Mouse (Mus musculus) ovary, postnatal 10 days (tissue): ENCODE data around the gene Map1b.

ENCODE experiments used
- DNase-seq: peaks from one replicate; pipeline ENCODE4 v3.0.0; 2022; ENCODE audit warnings: low spot score

The Map1b gene

DNA sequence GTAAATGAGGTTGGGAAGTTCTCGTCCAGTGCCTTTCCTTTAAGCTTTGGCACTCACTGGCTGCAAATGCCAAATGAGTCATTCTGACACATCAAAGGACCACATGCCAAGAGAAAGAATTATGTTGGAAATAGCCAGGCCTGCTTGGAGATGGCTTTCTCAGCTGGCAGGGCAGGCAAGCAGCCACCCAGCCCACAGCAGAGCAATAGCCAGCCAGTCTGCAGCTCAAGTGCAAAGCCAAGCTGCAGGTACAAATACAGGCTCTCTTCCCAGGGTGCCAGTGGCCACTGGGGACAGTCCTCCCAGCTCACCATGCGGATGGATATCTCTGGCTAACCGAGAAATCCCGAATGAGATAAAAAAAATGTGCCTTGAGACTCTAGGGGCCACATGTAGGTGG lies 12.1 kb upstream of the Map1b start:
- DNase-seq = no peak

- no peak for DNase-seq
These were observed 11.6 kb upstream of the Map1b start for GRCm38 (mm10) chr13:99527936-99528335.

DNA sequence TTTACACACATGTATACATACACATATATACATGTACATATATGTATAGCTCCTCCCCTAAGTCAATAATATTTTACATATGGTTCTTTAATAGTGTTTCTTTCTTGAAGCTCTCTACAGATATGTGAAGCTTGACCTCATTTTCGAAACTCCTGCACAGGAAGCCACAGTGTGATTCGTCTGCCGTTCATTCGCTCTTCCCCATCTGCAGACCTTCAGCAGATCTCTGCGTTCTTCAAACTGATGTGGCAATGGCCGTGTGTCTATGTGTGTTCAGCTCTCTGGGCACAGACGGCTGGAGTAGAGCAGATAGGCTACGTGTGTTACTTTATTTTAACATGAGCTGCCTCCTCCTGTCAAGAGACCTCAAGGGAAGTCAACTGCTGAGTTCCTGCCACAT lies 9.2 kb upstream of the Map1b start:
- no peak for DNase-seq

DNA sequence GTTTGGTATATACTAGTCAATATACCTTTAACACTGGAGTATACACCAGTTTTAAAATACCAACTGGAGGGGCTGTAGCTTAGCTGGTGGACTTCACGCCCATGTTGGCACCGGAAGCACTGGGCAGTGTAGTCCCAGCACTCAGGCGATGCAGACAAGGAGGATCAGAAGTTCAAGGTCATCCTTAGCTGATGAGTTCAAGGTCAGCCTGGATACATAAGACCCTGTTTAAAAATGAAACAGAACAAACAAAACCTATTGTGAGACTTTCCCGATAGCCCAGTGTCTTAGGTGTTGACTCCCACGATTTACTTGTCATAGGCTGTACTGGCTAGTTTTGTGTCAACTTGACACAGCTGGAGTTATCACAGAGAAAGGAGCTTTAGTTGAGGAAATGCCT lies 1.5 kb upstream of the Map1b start:
- DNase-seq = no peak

DNA sequence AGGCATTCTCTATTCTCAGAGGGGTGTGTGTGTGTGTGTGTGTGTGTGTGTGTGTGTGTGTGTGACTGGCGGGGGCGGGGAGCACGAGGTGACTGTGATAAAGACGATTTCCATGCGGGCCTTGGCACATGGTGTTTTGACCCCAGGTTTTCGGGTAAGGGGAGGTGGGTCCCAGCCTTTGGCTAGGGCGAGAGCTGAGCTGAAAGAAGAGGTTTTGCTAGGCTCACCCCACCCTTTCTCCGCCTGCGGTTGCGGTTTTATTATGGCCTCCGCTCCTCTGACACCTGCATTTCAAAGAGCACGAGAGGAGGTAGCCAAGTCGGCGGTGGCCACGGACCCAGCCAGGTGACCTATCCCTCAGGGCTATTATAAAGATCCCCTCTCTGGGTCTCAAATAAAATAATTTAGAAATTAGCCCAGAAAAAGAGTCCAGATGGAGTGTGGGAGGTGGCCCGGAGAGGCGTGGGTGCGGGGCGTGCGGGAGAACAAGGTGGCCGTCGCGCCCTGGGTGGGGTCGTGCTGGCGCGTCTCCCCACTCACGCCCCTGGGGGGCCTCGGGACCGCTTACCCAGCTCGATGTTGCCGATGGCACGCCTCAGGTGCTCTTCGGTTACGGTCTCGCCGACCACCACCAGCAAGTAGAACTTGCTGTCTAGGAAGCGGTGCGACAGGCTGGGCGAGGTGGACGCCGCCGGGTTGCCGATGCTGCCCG lies 448 bp downstream of the Map1b start:
- peak; percentile 8 for DNase-seq

DNA sequence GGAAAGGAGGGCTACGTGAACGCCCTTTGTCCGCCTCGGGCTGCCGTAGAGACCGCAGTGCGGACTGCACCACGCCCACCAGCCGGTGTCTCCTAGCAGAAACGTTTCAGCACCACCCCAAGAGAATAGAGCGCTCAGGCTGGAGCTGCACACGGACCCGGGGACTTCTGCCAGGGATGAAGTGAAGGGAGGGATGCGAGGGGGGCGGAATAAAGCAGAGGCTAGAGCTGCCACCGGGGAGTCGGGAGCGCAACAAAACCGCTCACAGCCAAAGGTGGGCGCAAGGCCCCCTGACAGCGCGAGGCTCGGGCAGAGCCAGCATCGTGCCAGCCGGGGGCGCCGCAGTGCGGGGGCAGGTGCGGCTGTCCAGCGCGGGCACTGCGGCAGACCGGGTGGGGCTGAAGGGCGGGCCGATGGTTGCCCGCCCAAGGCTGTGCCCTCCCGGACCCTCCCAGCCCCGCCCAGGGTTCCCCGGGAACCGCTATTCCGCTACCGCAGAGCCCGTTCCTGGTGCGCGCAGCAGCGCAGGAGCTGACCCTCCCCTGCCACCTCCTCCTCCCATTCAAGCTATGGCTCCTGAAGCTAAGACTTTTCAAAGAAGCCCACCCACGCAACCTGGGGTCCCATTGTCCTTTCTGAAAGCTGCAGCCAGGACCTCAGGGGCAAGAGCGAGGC lies 1.3 kb downstream of the Map1b start:
- DNase-seq = peak; percentile 30

GRCm38 (mm10) chr13:99513990-99514389 lies 2.4 kb downstream of the Map1b start:
- no peak for DNase-seq

DNA sequence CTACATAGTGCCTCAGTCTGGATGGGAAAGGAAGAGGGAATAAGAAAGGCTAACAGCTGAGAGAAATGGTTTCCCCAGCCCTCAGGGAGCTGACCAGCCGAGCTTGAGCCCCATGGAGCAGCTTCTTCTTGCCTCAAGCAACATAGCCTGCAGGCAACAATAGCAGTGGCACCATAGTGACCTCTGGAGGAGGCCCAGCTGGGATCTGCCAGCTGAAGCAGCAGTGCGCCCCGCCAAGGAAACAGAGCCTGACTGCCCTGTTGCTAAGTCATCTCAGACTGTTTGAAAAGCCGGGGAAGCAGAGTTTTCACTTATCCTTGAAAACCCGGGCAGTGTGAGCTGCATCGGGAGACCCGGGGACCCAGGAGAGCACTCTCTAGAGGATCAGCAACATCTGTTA lies 3.2 kb downstream of the Map1b start:
- DNase-seq = no peak

- no peak for DNase-seq
These were observed 6.4 kb downstream of the Map1b start for GRCm38 (mm10) chr13:99509896-99510295.

DNA sequence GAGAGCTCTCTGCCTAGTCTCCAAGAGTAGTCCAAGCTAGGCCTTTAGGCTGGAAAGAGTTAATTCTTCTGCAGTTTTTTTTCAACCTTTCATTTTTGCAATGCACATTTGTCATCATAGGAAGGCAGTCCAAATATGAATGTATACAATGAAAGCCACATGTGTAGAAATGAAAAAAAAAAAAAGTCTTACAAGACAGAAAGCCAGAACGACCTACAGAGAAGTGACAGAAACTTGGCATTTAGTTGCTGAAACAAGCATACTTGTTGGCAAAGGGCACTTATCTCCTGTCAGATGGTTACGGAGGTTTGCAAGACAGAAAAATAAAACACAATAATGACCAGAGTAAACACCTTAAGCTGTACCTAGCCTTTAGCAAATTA lies 9.8 kb downstream of the Map1b start:
- DNase-seq = no peak

GRCm38 (mm10) chr13:99505826-99506579 lies 10.3 kb downstream of the Map1b start:
- no peak for DNase-seq

DNA sequence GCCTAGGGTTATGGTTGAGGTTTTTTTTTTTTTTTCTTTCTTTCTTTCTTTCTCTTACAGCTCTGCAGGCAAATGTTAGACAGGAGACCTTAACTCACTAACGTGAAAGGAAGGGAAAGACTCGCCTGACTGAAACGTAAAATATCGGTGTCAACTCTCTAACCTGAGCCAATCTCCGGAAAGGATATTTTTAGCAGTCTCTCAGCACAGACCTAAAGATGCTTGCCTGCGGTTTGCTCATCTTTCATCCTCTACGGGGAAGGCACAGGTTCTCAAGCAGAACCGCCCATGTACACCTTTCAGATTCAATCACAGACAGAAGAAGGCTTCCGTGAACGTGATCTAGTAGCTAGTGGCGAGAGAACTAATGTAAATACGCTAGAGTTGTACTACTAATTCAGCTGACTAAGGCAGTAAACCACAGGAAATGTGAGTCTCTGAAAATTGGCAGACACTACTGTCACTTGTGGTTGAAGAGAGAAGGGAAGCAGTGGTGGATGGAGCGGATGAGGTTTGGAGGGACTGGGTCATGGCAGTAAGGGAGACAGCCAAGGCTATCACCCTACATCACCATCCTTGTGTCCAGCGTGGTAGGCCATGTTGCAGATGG lies 12.9 kb downstream of the Map1b start:
- no peak for DNase-seq

- no peak for DNase-seq
These were observed 13.4 kb downstream of the Map1b start for GRCm38 (mm10) chr13:99502911-99503310.

DNA sequence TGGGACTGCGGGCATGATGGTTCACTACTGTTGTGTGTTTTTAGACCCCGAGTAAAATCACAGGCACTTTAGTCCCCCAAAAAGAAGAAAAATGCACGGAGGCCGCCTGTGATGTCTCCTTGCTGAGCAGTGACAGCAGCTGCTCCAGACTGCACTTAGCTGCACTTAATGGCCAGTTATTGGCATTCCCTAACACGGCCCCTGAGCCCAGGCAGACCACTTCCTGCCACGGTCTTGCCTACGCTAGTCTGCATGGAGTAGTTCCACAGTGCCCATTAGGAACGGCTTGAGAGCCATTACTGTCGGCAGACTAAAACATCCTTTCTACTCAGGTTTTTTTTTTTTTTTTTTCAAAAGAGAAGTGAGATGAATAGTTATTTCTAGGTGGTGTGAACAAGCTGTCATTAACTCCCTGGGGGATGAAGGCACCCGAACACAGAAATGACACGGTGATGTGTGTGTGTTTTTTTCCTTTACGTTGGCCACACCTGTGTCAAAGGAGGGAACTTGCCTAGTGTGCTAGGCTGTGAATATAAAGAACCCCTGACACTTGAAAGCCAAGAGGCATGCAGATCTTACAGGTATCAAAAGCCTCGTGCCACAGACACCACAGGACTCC lies 14.1 kb downstream of the Map1b start:
- no peak for DNase-seq

DNA sequence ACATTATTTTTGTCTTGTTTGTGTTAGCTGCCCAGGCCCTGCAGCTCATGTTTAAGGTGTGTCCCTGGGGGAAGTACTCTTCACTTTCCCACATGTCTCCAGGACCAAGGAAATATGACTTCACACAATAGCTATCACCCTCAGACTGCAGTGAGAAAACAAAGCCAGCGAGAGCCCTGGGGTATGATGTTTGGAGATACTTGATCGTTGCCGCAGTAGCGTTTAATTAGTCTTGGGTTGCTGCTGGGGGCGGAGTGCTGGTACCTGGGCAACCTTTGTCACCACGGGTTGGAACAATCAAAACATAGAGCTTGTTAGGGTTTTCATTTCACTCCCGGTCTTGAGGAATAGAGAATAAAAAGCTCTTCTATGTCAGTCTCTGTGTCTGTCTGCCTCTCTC lies 14.9 kb downstream of the Map1b start:
- no peak for DNase-seq

GRCm38 (mm10) chr13:99500609-99501008 lies 15.7 kb downstream of the Map1b start:
- DNase-seq = no peak

DNA sequence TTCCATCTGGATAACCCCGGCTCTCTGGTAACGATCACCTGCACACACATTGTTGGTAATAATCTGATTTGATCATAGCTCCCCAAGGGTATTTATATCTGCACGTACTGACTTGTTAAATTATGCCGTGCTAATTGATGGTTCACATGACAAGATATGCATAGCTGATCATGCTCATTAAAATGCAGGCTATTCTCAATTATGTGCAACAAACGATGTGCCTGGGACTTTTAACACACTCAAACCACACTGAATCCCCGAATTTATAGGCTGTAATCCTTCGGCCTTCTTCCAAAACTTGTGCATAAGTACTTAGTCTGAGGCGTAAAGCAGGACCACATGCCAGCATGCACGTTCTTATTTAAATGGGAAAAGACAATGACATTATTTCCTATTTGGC lies 16.6 kb downstream of the Map1b start:
- no peak for DNase-seq

GRCm38 (mm10) chr13:99496106-99496505 lies 20.2 kb downstream of the Map1b start:
- DNase-seq = no peak

- DNase-seq = no peak
These were observed 21.9 kb downstream of the Map1b start for GRCm38 (mm10) chr13:99494416-99494815.

- DNase-seq = no peak
These were observed 22.9 kb downstream of the Map1b start for GRCm38 (mm10) chr13:99493304-99493904.

DNA sequence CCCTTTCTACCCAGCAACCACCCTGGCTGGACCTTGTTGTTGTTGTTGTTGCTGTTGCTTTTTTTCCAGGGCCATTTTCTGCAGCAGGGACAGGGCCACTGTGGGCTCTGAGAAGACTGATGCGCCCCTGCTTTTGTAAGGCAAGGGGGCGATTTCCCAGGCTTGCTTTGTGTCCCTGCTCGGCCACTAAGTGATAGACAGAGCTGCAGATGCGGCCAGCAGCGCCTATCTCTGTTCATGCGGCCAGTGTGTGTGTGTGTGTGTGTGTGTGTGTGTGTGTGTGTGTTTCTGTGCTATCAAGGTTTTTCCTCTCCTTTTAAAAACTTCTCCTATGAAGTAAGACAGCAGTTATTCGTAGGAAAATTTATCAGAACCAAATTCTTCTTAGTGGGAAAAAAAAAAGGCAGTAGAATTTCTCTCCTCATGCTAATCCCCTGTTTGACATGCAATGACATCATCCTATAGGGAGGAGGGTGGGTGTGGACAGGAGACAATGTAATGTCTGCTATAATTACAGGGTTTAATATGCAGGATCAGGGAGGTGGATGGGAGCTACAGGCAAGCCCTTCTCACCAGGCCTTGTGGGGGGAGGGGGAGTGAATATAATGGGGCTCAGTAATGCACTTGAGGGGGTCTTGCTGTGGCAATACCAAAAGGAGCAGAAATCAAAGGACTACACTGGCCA lies 23.6 kb downstream of the Map1b start:
- DNase-seq = no peak
